Mouse (Mus musculus): ENCODE data around the gene Adh1. TPM values are rescaled to one million over a fixed set of nuclear protein-coding genes. Genes with fewer than 3 reads are reported as not detected.

The Adh1 gene
- 10 to 100 TPM; 31.3 to 42.9 TPM for total RNA-seq (2021)
- long read RNA-seq, experiment 1, transcript Adh1-201 (9 exons, 1,492 nt), result major isoform, 15 of 17 reads
- long read RNA-seq, experiment 1, partial matches to known transcripts, result 2 of 17 reads
- long read RNA-seq, experiment 1, other reads (novel, unspliced or antisense), result 0 of 17 reads
- long read RNA-seq, experiment 2, transcript Adh1-201 (9 exons, 1,492 nt), result major isoform, 16 of 17 reads
- long read RNA-seq, experiment 2, partial matches to known transcripts, result 1 of 17 reads
- long read RNA-seq, experiment 2, other reads (novel, unspliced or antisense), result 0 of 17 reads

DNA sequence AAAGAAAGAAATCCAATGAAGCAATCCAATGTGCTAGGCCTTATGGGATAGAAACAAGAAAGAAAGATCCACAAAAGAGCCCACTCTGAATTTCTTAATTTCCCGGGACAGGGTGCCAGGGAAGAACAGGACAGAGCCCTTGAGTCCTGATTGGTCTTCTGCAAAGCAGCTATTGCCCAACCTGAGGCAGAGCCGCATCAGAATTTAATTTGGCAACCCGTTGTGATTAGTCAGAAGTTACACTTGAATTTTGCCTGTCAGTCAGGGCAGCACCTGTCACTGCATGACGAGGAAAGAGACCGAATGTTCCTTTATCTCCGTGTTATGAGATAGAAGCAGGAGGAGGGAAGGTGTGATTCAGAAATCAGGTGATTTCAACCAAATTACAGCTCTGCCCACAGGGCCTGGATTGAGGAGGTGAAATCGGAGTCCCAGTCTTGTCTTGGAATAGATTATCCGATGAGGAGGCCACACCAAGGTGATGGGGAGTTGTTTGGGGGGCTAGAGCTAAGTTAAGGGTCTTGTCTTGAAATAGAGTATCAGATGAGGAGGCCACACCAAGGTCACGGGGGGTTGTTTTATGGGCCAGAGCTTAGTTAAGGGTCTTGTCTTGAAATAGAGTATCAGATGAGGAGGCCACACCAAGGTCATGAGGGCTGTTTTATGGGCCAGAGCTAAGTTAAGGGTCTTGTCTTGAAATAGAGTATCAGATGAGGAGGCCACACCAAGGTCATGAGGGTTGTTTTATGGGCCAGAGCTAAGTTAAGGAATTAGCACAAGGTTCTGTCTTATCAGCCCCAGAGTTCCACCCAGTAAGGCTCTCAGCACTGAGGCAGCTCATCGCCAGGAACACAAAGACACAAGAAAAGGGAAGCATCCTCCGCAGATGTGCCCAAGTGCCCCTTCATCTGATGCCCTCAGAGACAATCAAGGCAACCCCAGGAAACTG is at the start of gene Adh1:
Adh1 (plus strand) TSS at position 271 of the 949 bp plus-strand sequence.
- DNase-seq, result no peak

DNA sequence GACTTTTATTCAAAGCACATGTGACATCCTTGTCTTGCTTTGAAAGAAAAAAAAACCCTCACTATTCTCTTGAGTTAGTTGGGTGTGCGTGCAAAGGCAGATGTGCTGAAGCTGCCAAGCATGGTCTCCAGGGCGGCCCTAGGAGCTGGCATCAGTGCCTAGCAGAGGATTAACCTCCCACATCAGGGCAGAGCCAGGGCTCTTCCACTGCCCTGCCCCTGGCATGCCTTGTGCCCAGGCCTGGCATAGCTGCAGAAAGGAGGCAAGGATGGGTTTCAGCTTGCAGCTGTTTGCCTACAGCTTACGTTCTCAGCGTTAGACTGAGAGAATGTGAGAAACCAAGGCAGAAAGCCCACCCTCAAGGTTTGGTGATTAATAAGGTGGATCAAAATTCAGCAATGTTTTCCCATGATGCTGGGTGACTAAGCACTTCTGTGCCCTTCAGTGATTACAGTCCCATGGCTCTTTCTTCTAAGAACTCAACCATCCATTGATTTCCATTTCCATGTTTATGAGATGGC is 48.3 kb upstream of the Adh1 start:
- DNase-seq, result no peak

DNA sequence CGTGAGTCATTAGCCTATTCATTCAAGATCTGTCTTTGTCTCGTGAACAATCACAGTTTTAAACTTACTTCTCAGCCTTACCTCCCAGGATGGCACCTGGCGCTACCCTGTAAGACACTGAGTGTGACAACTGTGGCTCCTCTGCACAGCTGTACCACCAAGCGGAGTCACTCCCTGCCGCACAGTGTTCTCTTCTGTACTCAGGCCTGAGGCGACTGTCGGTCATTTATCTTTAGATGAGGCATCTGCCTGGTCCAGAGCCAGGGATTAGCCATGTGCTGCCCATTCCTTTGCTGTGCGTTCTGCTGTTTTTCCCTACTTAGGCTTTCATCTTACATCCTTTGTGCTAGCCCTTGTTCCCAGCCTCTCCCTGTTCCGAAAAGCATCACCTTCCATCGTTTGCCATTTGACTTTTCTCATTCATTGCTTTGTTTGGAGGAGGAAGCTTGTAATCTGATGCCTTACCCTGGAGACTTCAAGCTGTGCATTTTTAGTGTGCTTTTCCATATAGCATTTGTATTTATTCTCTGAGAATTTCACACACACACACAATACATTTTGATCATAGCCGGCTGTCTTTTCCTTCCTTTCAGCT is 45.3 kb upstream of the Adh1 start:
- DNase-seq, result no peak

DNA sequence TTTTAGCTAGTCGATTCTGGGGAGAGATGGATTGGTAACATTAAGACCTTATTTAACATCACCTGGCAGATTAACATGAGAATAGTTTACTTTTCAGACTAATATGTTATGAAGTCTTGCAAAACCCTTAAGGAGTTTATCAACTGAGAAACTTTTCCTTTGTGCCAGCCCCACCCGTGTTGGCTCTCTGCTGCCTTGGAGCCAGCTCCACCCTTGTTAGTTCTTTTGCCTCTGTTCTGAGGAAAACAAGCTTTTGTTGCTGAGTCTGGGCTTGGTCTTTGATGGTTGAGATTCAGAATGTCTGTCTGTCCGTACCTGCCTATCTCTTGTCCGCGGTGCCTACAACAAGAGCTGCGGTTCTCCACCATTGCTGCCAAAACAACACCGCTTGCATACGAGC is 44.7 kb upstream of the Adh1 start:
- peak in 1 of 2 experiments; percentile 10 for DNase-seq

DNA sequence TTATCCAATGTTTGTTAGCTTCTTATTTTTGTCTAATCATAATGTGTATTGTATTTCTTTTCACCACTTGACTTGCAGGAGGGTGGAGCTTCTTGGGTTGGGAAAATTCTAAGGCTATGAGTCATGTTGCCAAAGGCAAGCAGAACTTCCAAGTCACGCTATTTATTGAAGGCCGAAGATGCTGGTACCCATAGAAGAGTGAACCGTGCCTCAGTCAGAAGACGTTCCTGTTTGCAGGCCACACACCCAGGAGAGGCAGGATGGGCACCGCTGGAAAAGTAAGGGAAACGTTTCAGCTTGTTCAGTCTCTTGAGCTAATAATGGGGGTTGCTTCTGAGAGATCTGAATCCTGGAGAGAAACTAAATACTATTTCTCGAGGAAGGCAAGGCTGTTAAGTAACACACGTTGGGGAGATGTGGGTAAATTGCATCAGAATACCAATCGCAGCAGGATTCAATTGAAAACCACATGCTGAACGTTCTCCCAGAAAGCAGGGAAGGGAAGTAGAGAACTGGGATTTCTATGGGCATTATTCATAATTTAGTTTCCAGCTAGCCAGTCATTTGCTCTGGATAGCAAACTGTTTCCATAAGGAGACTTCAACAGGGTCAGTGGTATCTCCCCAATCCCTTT is 43.0 kb upstream of the Adh1 start, which contains the start of gene Adh7:
Adh7 (plus strand) TSS at position 130 of the 634 bp plus-strand sequence.
- DNase-seq, result no peak

DNA sequence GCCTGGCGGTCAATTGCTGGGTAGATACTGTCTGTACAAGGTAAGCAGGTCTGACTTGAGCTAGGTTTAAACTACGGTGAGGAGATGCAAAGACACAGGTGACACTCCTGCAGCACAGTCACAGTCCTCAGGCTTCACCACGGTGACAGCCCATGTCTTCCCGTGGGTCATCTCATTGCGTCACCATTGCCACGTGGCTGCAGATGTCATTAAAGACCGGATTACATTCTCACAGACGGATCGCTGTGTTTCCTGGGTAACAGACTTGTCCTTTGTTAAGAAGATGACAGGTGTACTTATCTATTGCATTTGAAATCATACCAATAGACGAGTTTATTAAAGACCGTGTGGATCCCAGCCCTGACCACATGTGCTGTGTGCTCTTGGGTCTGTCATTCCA is 39.7 kb upstream of the Adh1 start:
- no peak for DNase-seq

DNA sequence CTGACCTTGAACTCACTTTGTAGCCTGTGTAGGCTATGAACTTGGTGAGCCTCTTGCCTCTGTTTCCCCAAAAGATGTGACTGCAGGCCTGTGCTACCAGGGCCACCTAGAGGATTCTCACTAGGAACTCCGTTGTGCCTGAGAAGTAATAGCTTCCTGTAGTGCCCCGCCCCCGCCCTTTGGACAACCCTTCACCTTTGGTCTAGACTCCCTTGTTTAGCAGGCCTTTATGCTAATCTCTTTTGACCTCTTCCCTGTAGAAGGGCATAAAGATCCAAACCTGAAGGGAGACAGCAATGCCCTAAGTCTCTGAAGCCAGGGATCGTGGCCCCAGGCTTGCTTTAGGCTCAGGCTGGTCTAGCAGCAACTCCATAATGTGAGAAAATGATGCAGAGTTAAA is 38.3 kb upstream of the Adh1 start:
- no peak for DNase-seq

DNA sequence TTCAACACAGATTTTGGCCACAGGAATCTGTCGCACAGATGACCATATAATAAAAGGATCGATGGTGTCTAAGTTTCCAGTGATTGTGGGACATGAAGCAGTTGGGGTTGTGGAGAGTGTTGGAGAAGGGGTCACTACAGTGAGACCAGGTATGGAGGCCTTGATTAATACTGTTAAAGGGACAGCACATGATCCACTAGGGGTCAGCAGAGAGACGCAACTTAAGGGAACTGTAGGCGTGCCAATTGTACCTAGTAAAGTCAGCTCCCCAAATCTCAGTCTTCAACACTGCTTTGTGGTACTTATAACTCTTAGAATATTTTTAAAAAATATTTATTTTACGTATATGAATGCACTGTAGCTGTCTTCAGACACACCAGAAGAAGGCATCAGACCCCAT is 37.8 kb upstream of the Adh1 start:
- peak; percentile 74 to 89 for DNase-seq

DNA sequence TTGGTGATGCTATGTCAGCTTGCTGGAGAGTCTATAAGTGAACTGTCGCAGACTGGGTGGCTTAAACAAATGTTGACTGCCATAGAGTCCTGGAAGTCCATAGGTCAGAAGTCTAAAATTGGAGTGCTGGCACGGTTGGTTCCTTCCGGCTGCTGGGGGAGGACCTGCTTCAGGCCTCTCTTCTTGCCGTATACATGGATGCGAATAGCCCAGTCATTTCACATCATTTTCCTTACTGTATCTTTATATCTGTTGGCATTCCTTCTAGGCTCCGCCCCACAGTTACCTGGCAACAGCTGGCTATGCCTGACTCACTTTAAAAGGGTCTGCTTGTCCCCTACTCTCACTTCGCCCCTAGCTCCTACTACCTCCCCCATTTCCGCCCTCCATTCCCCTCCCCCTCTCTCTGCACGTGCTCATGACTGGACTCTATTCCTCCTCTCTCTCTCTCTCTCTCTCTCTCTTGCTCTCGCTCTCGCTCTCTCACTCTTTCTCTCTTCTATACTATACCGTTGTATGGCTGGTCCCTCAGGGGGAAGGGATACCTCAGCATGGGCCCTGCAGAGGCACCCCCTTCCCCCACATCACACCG is 36.3 kb upstream of the Adh1 start:
- no peak for DNase-seq

DNA sequence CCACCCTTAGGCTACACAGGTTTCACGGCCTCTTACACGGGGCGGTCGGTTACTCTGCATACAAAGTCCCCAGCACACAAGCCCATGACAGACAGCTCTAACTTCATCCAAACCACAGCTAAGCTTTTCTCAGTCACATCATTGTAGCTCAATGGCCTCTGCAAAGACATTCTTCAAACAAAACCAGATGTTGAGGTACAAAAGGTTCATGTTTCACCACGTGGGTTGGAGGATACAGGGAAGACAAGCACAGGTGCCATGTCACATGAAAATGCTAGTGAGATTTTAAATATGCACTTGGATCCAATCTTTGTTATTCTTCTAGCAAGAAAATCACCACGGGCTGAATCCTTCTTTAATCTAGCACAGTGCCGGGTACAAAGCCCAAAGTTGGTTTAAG is 35.5 kb upstream of the Adh1 start:
- DNase-seq, result no peak

DNA sequence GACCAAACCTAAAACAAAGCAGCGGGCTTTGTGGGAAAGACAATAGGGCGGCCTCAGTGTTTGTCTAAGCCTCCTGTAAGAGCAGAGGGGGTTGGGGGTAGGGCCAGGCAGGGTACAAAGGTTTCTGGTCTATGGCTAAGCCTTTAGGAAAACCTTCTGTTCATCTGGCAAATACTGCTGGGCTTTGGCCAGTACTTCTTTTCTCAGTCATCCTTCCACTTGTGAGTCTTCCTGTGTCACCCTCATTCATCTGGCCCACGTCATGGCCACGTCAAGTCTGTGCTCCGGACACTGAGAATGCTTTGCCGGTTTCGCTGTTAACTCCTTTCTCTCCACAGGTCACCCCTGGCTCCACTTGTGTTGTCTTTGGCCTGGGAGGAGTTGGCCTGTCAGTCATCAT is 34.9 kb upstream of the Adh1 start:
- DNase-seq, result peak in 1 of 2 experiments; percentile 19

DNA sequence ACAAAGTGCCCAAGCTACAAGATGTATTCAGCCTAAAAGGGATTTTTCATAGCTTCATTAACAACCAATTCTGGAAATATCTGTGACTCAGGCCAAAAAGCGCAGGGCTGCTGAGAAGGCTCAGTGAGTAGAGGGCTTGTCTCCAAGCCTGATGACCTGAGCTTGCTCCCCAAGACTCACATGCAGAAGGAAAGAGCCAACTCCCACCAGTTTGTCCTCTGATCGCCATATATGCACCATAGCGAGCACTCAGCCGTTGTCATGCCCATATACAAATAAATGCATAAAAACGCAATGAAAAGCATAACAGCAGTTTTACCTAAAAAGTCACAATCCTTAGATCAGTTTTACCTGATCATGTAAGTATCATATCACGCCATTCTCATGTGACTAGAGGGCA is 34.3 kb upstream of the Adh1 start:
- DNase-seq, result no peak

DNA sequence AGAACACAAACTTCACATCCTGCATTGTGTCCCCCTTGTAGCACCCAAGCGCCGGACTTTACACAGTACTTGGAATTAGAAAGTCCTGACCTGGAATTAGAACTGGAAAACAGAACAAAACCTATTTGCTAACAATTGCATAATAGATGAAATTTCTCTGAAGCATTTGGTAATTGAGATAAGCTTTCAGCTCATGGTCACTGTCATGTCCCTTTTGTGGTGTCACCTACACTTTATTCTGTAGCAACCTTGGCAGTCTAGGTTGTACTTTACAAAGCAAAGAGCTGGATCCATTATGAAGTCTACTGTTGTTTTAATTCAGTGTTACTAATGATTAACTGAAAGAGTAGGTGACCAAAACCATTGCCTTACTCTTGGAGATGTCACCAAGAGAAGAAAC is 33.7 kb upstream of the Adh1 start:
- DNase-seq, result no peak

DNA sequence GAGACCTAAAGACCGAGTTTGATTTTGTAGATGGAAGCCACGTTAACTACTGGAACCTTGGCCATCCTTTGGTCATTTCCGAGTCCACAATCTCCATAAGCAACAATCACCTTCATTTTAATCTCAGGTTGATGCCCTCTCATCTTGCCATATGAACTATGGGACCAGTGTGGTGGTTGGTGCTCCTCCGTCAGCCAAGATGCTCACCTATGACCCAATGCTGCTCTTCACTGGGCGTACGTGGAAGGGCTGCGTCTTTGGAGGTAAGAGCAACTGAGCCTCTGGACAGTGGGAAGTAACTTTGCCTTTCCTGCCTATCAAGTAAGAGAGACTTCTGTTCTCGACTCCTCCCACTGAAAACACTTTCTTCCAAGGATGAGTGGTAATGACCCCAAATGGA is 33.0 kb upstream of the Adh1 start:
- DNase-seq, result no peak

DNA sequence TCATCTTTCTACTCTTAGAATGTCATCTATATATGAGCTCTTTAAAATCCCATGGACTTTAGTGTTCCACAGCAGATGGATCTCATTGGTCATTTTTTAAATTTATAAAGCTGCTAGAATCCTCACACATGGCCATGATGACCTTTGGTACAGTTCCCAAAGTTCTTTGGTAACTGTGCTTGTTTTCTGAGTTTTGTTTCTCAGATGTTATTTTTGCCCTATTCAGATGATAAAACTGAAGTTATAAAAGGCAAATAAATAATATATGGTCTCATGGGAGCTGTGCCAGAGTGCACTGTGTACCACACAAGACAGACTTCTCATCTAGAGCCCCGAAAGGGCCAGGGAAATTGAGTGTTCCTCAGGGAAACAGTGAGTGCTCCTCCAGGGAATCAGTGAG is 31.3 kb upstream of the Adh1 start:
- no peak for DNase-seq

DNA sequence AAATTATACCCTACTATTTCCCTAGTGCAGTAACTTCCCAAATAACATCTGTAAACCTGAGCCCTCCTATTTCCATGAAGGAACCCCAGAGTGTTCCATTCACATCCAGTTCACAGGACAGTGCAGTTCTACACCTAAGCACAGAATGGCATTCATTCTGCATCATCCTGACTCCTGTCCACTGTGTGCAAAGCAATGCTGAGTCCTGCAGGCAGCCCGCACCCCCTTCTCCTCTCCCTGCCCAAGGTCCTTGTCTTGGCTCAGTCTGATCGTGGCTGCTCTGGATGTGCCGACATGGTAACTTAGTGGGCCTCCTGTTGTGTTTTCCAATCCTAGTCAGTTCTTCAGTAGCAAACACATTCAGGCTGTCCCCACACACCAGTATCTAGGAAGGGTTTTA is 30.5 kb upstream of the Adh1 start:
- no peak for DNase-seq

DNA sequence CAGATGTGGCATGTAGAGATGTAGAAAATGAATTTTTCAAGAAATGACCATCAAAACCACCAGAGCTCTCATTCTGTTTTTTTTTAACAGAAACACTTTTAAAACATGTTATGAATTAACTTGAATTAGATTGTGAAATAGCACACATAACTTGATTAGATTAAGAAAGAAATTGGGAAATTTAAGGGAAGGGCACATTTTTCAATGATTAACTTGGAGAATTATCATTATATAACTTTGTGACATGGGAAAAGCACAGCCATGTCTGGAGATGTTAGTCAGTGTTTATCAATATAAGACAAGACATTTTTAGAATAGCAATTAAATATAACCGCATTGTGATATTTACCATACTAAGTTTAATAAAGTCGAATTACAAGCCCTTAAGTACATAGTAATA is 29.3 kb upstream of the Adh1 start:
- DNase-seq, result no peak

DNA sequence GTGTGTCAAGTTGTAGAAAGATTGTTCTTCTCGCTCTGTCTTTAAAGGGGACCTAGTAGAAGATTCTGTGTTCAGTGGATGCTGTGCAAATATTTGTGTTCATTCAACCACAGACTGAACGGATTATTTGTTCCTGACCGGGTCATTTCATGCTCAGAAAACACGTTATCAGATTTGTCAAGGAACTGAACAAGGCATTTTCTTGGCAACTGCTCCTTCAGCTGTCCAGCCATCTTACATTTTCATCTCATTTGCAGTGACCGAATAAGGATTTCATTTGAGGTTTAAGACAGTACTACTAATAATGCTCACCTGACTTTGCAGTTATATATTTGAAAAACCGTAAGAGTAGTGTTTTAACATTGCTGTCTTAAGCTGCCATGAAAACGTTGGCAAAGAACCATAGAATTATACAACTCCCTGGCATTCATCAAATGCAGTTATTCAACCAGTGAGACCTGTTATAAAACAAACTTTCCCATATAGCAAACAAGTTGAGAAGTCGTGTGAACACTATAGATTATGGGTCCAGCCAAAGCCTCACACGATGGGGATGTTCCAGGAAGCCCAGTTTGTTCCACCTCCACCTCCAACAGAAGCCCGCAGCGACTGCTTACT is 24.1 kb upstream of the Adh1 start:
- no peak for DNase-seq

DNA sequence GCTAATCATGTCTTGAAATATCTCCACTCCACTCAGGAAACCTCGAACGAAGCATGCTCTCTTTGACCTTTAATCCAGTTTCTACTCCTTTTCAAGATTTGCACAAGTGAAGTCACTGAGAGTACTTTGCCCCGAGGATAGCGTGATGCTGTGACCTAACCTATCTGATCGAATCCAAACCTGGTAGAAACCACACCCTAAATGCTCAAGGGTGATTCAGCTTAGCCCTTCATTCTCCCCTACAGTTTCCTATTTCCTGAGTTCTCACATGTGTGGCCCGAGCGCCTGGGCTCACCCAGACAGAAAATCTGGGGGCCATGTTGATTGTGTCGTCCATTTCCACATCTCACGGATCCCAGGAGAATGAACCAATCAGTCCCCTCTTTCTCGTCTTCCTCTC is 22.7 kb upstream of the Adh1 start:
- no peak for DNase-seq

DNA sequence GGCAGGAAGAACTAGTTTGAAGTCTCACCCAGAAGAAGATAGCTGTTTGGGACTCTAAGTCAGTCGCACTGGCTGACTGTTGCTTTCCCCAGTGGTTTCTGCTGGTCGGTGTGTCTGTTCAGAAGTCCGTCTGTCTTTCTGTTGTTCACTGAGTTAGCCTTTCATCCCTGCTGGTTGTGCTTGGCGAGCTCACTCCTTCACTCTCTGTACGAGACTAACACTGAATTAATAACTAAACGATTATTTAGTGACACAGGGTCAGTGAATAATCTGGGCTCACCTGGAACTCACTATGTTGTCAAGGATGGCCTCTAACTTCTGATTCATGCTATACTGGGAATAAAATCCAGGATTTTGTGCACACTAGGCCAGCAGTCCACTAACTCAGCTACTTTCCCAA is 21.3 kb upstream of the Adh1 start:
- no peak for DNase-seq

DNA sequence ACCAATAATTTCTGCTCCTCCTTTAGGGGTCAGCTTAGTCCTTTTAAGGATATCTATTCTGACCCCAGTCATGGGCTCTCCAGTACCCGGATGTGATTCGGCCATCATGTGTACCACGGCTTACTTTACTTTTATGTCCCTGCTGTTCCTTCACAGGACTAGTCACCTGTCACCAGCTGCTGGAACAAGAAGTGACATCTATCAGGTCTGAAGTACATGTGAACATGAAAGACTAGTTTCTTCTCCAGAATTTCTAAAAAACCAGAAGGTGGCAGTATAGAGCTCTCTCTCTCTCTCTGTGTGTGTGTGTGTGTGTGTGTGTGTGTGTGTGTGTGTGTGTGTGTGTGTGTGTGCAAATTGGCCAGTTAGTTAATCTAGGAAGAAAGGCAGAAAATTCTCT is 20.4 kb upstream of the Adh1 start:
- DNase-seq, result peak in 1 of 2 experiments; percentile 38
